Mouse (Mus musculus): Measurements from ENCODE around the gene Casq2. TPM values are rescaled to one million over a fixed set of nuclear protein-coding genes. Genes with fewer than 3 reads are reported as not detected.
A peak's percentile ranks its signal among the peaks of the same experiment; 100 is the strongest.

Casq2 gene
- polyA plus RNA-seq, 1 experiment from 2014 or later = 0.66 TPM

GRCm38 (mm10) chr3:102049207-102050104, 36.8 kb upstream of the Casq2 start:
- Histone ChIP-seq H3K27me3 (ENCODE audit: insufficient read depth, low read length) (no peaks in the 10 kb centered on the region), H3K9me3 (ENCODE audit: low read length) (no peaks in the 10 kb centered on the region), H3K36me3 (replicated peaks; ENCODE audit: insufficient read depth, low read length) (no peaks in the 10 kb centered on the region), H3K27ac (ENCODE audit: low read depth) (no peak overlapping the region), H3K4me2 (ENCODE audit: low read depth, low read length) (no peak overlapping the region), H3K4me3 (ENCODE audit: low read depth, low read length) (no peak overlapping the region), H3K9ac (replicated peaks) (no peak overlapping the region), H3K4me1 (ENCODE audit: insufficient read depth) (no peaks in the 10 kb centered on the region)
- DNase-seq (no peak), ATAC-seq (no peak)
- 80% methylated on average over 14 of the region's 14 CpGs for WGBS (ENCODE audit: insufficient replicate concordance)
- TF ChIP-seq EP300 (IDR thresholded peaks at IDR 0.05; ENCODE audit: low read depth) (no peak), CTCF (IDR thresholded peaks at IDR 0.05; ENCODE audit: low read depth) (no peak)

- H3K4me2 ChIP-seq (ENCODE audit: low read depth, low read length) = no peak overlapping the region
- H3K4me3 ChIP-seq (ENCODE audit: low read depth, low read length) = no peak overlapping the region
- WGBS (ENCODE audit: insufficient replicate concordance) = 59% methylated on average over 3 of the region's 3 CpGs
- no peak overlapping the region for H3K9ac ChIP-seq (replicated peaks)
- H3K4me1 ChIP-seq (ENCODE audit: insufficient read depth) = no peaks in the 10 kb centered on the region
- H3K9me3 ChIP-seq (ENCODE audit: low read length) = no peaks in the 10 kb centered on the region
- H3K36me3 ChIP-seq (replicated peaks; ENCODE audit: insufficient read depth, low read length) = no peaks in the 10 kb centered on the region
- no peak for ATAC-seq
- H3K27me3 ChIP-seq (ENCODE audit: insufficient read depth, low read length) = no peaks in the 10 kb centered on the region
- no peak overlapping the region for H3K27ac ChIP-seq (ENCODE audit: low read depth)
- TF ChIP-seq EP300 (IDR thresholded peaks at IDR 0.05; ENCODE audit: low read depth) (no peak), CTCF (IDR thresholded peaks at IDR 0.05; ENCODE audit: low read depth) (no peak)
- DNase-seq = no peak
Observed at GRCm38 (mm10) chr3:102052036-102052435, 34.2 kb upstream of the Casq2 start.

GRCm38 (mm10) chr3:102053293-102053692, 32.9 kb upstream of the Casq2 start:
- H3K36me3 ChIP-seq (replicated peaks; ENCODE audit: insufficient read depth, low read length) = no peaks in the 10 kb centered on the region
- no peak overlapping the region for H3K4me3 ChIP-seq (ENCODE audit: low read depth, low read length)
- no peaks in the 10 kb centered on the region for H3K9me3 ChIP-seq (ENCODE audit: low read length)
- DNase-seq (no peak), ATAC-seq (no peak)
- TF ChIP-seq EP300 (IDR thresholded peaks at IDR 0.05; ENCODE audit: low read depth) (no peak), CTCF (IDR thresholded peaks at IDR 0.05; ENCODE audit: low read depth) (no peak)
- H3K4me1 ChIP-seq (ENCODE audit: insufficient read depth) = no peaks in the 10 kb centered on the region
- H3K9ac ChIP-seq (replicated peaks) = no peak overlapping the region
- H3K4me2 ChIP-seq (ENCODE audit: low read depth, low read length) = no peak overlapping the region
- no peaks in the 10 kb centered on the region for H3K27me3 ChIP-seq (ENCODE audit: insufficient read depth, low read length)
- 70% methylated on average over 8 of the region's 8 CpGs for WGBS (ENCODE audit: insufficient replicate concordance)
- H3K27ac ChIP-seq (ENCODE audit: low read depth) = no peak overlapping the region

GRCm38 (mm10) chr3:102055878-102056277, 30.3 kb upstream of the Casq2 start:
- Histone ChIP-seq H3K9ac (replicated peaks) (no peak overlapping the region), H3K9me3 (ENCODE audit: low read length) (no peaks in the 10 kb centered on the region), H3K4me1 (ENCODE audit: insufficient read depth) (no peaks in the 10 kb centered on the region), H3K27me3 (ENCODE audit: insufficient read depth, low read length) (no peaks in the 10 kb centered on the region), H3K4me3 (ENCODE audit: low read depth, low read length) (no peak overlapping the region), H3K27ac (ENCODE audit: low read depth) (no peak overlapping the region), H3K36me3 (replicated peaks; ENCODE audit: insufficient read depth, low read length) (no peaks in the 10 kb centered on the region), H3K4me2 (ENCODE audit: low read depth, low read length) (no peak overlapping the region)
- ATAC-seq = no peak
- no peak for DNase-seq
- WGBS (ENCODE audit: insufficient replicate concordance) = 58% methylated on average over 4 of the region's 4 CpGs
- TF ChIP-seq EP300 (IDR thresholded peaks at IDR 0.05; ENCODE audit: low read depth) (no peak), CTCF (IDR thresholded peaks at IDR 0.05; ENCODE audit: low read depth) (no peak)

- Histone ChIP-seq H3K9ac (replicated peaks) (no peak overlapping the region), H3K27me3 (ENCODE audit: insufficient read depth, low read length) (no peaks in the 10 kb centered on the region), H3K9me3 (ENCODE audit: low read length) (no peaks in the 10 kb centered on the region), H3K4me1 (ENCODE audit: insufficient read depth) (no peaks in the 10 kb centered on the region), H3K4me2 (ENCODE audit: low read depth, low read length) (no peak overlapping the region), H3K36me3 (replicated peaks; ENCODE audit: insufficient read depth, low read length) (no peaks in the 10 kb centered on the region), H3K4me3 (ENCODE audit: low read depth, low read length) (no peak overlapping the region), H3K27ac (ENCODE audit: low read depth) (no peak overlapping the region)
- TF ChIP-seq EP300 (IDR thresholded peaks at IDR 0.05; ENCODE audit: low read depth) (no peak), CTCF (IDR thresholded peaks at IDR 0.05; ENCODE audit: low read depth) (peak; percentile 33)
- no peak for DNase-seq
- no peak for ATAC-seq
- 64% methylated on average over 6 of the region's 6 CpGs for WGBS (ENCODE audit: insufficient replicate concordance)
Observed at GRCm38 (mm10) chr3:102060065-102060464, 26.1 kb upstream of the Casq2 start.

- Histone ChIP-seq H3K4me3 (ENCODE audit: low read depth, low read length) (no peak overlapping the region), H3K4me2 (ENCODE audit: low read depth, low read length) (no peak overlapping the region), H3K27ac (ENCODE audit: low read depth) (no peak overlapping the region), H3K27me3 (ENCODE audit: insufficient read depth, low read length) (no peaks in the 10 kb centered on the region), H3K9me3 (ENCODE audit: low read length) (no peaks in the 10 kb centered on the region), H3K4me1 (ENCODE audit: insufficient read depth) (no peaks in the 10 kb centered on the region), H3K9ac (replicated peaks) (no peak overlapping the region), H3K36me3 (replicated peaks; ENCODE audit: insufficient read depth, low read length) (no peaks in the 10 kb centered on the region)
- 36% methylated on average over 14 of the region's 14 CpGs for WGBS (ENCODE audit: insufficient replicate concordance)
- TF ChIP-seq EP300 (IDR thresholded peaks at IDR 0.05; ENCODE audit: low read depth) (no peak), CTCF (IDR thresholded peaks at IDR 0.05; ENCODE audit: low read depth) (peak; percentile 83)
- ATAC-seq (peak; percentile 45), DNase-seq (peak; percentile 57)
Observed at GRCm38 (mm10) chr3:102061923-102062670, 24.1 kb upstream of the Casq2 start.

All from liver, postnatal 0 days (tissue).